Mouse (Mus musculus) lung, adult 2 months (tissue): ENCODE results near the gene Atp6v1g3. TPM values are rescaled to one million over a fixed set of nuclear protein-coding genes. Genes with fewer than 3 reads are reported as not detected.

Source experiments
- DNase-seq: peaks from one replicate; pipeline ENCODE4 v3.0.0; 2022
- H3K4me1 ChIP-seq: fragments of 200-500 bp; 2 replicates; pipeline ENCODE4 v1.6.1; 2011; ENCODE audit warnings: low read length; ENCODE audit not compliant: control insufficient read depth, insufficient read depth
- H3K4me3 ChIP-seq: fragments of 200-500 bp; replicated peaks from 2 replicates; pipeline ENCODE3; 2011; ENCODE audit warnings: low read depth, mild to moderate bottlenecking, control low read depth, low read length; ENCODE audit errors: extremely low read depth
- CTCF ChIP-seq: fragments of 200-500 bp; IDR thresholded peaks from 2 replicates; pipeline ENCODE4 v1.5.1; 2011; ENCODE audit warnings: mild to moderate bottlenecking, low read length, control low read depth; ENCODE audit not compliant: insufficient read depth
- POLR2A ChIP-seq: fragments of 200-500 bp; IDR thresholded peaks from 2 replicates; pipeline ENCODE4 v1.6.1; 2011; ENCODE audit warnings: low read depth, mild to moderate bottlenecking, control low read depth, low read length, borderline replicate concordance; ENCODE audit errors: extremely low read depth
- WGBS: fragments of 180-500 bp; shearing (Covaris S2); methylation state at CpG from one replicate; pipeline ENCODE4 v1.1.7; 2018; 5-methylcytosine and 5-hydroxymethylcytosine counted together
- polyA plus RNA-seq: library from polyadenylated mRNA; depleted of rRNA; stranded (reverse); fragments of >200 nt; gene quantifications from 2 replicates; pipeline ENCODE4 v1.2.3, GENCODE M21; 2012; rRNA removed

Gene Atp6v1g3
- polyA plus RNA-seq, 1 experiment = not detected

- TF ChIP-seq CTCF = no peak
- no peak for TF ChIP-seq POLR2A
- no peak for DNase-seq
- H3K4me1 ChIP-seq = no peaks in the 10 kb centered on the region; the same call in none of the 2 replicates
- WGBS = 50% methylated on average over 4 of the region's 4 CpGs
- no peak overlapping the region for H3K4me3 ChIP-seq
These were observed 58.1 kb downstream of the Atp6v1g3 start for GRCm38 (mm10) chr1:138331596-138331995.

GRCm38 (mm10) chr1:138334701-138335100 is 61.2 kb downstream of the Atp6v1g3 start:
- 40% methylated on average over 2 of the region's 2 CpGs for WGBS
- H3K4me3 ChIP-seq = no peak overlapping the region
- no peak for DNase-seq
- TF ChIP-seq CTCF (no peak), POLR2A (no peak)
- H3K4me1 ChIP-seq = no peaks in the 10 kb centered on the region

GRCm38 (mm10) chr1:138337417-138337816 is 63.9 kb downstream of the Atp6v1g3 start:
- DNase-seq = no peak
- no peaks in the 10 kb centered on the region for H3K4me1 ChIP-seq
- H3K4me3 ChIP-seq = no peak overlapping the region
- whole genome bisulfite sequencing = 70% methylated on average over 2 of the region's 2 CpGs
- TF ChIP-seq POLR2A = no peak
- no peak for TF ChIP-seq CTCF

Other genes starting within 250 kb of the Atp6v1g3 start
- gene Ptprc, start 98.0 kb upstream of the Atp6v1g3 start, polyA plus RNA-seq = 37.0 and 38.1 TPM in 2 replicates